Mouse (Mus musculus) cerebellum, adult 18-20 months (tissue): Measurements from ENCODE around the gene Gatad1.
A peak's percentile ranks its signal among the peaks of the same experiment; 100 is the strongest.
"Not testable (repeated sequence)": the region's sequence is repeated elsewhere in the genome, so short reads cannot be mapped to it uniquely, and the experiment has no call there.

Source experiments
- DNase-seq, 2 experiments: peaks; one replicate each; pipeline ENCODE4 v3.0.0; 2021

Gatad1 gene

DNA sequence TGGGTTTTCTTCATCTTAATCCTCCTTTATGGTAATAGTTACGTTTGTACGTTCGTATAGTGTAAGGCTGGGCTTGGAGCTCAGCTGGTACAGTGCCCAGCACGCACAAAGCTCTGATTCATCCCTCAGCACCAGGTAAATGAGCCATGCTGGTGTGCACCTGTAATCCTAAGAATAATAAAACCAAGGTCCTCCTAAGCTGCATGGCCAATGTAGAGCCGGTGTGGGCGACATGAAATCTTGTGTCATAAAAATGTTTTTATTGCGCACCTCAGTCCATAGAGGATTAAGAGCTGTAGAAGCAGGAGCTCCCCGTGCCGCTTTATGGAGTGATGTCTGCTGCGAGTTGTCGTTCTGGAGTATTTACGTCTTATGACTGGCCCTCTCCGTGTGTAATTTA, 23.7 kb downstream of the Gatad1 start:
- DNase-seq: no peak

DNA sequence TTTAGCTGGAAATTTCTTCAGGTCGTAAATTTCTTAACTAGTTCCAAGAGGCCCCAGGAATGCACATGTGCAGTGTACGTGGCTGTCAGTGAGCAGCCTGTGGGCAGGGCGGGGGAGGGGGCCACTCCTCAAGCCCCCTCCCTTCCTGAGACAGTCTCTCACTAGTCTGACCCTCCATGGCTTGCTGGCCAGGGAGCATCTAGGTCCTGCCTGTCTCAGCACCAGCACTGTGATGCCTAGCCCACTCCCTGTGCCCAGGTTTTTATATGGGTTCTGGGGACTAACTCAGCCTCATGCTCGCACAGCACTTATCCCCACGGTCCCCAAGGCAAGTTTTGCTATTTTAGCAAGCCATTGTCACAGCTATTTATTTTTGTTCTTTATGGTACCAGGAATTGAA, 24.7 kb downstream of the Gatad1 start:
- no peak for DNase-seq

DNA sequence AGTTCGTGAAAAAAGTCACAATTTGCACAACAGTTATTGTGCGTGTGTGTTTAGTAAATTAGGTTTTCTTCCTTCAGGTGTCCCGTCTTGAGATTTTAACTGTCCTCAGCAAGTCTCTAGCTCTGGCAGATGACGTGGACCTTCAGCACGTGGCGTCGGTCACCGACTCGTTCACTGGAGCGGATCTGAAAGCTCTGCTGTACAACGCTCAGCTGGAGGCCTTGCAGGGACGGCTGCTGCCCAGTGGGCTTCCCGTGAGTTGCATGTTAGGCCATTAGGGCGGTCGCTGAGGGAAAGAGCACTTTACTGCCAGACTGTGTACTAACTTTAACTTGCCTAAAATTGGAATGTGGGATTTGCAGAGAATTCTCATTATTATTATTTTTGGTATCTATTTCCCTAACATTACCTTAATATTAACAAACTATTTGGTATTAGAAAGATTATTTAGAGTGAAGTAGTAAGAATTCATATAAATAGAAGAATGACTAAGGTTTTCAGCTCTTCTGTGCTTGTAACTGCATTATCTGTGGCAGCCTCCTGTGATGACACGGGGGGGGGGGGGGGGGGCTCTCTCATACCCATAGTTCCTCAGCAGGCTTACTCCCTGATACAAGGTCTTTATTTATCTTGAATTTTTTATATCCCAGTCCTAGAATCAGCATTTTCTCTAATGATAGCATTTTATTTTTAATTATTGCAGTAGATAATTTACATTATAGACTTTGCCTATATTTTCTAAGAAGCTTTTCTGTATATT, 25.3 kb downstream of the Gatad1 start:
- DNase-seq: no peak

DNA sequence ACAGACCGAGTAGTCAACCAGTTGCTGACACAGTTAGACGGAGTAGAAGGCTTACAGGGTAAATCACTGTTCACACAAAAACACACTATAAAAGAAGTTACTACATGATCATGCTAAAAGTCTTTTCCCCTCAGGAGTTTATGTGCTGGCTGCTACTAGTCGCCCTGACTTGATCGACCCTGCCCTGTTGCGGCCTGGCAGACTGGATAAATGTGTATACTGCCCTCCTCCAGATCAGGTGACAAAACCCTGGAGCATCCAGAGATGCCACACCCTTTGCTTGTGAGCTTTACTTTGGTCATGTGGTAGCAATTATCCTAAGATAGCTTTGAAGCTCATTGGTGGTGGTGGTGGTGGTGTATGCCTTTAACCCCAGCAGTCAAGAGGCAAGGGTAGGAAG, 26.9 kb downstream of the Gatad1 start:
- DNase-seq: no peak

DNA sequence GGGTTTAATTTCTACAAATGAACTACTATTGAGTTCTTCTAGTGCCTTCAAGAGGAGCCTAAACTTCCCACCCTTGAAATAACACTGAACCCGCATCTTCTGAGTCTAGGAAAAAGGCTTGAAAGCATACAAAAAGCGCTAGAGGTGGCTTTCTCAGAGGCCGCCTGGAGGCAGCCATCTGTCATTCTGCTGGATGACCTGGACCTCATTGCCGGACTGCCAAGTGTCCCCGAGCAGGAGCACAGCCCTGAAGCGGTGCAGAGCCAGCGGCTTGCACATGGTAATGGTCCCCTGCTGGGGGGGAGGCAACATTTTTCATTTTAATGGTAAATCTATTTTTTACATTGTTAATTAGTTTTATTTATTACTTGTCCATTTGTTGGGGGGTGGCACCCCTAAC, 36.5 kb downstream of the Gatad1 start:
- peak; percentile 77 to 82 for DNase-seq

DNA sequence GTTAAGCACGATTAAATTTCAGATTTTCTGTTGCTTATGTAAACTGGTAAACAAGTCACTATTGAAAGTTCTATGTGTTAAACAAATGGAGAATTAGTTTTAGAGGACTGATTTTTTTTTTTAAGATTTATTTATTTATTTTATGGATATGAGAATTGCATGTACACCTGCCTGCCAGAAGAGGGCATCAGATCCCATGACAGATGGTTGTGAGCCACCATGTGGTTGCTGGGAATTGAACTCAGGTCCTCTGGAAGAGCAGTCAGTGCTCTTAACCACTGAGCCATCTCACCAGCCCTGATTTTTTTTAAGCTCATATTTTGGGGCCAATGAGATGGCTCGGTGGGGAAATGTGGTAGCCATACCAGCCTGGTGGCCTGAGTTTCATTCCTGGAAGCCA, 45.1 kb downstream of the Gatad1 start:
- DNase-seq: not testable (repeated sequence)

DNA sequence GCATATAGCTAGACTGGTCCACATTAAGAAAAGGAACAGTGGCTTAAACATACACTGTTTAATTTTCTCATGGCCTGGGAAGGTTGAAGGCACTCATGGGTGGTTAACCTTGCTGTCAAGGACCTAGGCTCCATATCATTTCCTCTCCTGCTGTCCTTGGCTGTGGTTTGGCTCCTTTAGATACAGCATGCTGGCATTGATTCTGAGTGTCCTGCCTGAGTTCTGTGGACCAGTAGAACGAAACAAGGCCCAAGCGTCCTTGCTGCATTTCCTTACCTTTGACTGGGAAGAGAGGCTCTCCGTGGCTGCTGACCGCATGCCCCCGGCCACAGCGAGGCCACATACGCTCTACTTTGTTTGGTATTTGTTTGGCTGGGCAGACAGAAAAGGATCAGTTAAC, 47.7 kb downstream of the Gatad1 start:
- DNase-seq: no peak

DNA sequence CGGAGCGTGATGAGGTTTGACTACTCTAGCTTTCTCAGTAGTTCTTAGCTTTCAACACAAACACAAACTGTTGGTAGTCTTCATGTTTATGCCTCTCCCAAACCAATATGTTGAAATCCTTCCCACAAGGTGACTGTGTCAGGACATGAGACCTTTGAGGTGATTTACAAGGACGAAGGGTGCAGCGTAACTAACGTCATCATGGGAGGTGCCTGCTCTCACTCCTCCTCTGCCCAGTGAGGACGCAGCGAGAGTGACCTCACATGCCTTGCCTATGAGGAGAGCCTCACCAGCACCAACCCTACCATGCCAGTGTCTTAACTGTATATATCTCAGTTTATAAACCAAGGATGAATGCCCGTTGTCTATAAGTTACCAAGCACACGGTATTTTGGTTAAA, 49.9 kb downstream of the Gatad1 start:
- DNase-seq: no peak

DNA sequence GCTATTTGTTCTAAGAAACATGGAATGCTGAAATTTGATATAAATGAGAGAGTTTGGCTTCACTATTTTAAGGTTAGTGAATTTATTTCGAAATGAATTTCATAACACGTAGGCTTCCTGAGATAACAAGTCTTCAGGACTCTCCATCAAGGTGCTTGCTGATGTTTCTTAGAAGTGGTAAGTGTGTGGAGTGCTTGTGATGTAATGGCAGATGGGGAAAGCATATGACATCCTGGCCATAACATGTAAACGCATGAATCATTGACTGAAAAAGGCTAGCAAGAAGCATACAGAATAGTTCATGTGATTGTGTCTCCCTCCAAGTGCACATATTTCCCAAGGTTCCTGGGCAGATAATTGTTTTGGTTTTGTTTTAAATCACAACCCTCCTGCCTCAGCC, 56.2 kb downstream of the Gatad1 start:
- no peak for DNase-seq

DNA sequence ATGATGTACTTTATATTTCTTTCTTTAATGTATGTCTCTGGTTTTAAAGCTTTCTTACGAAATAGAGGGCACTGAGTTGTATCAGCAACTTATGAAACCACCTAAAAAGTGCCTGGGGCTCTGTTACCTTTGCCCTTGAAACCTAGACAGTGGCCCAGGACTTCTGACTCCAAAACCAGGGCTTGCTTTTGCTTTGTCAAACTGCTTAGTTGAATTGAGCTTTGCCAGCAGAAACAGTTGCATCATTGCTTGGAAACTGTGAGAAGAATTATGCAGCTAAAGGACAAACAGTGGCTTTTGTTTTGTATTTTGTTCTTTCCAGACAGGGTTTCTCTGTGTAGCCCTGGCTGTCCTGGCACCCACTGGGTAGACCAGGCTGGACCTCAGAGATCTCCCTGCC, 56.7 kb downstream of the Gatad1 start:
- DNase-seq: no peak

DNA sequence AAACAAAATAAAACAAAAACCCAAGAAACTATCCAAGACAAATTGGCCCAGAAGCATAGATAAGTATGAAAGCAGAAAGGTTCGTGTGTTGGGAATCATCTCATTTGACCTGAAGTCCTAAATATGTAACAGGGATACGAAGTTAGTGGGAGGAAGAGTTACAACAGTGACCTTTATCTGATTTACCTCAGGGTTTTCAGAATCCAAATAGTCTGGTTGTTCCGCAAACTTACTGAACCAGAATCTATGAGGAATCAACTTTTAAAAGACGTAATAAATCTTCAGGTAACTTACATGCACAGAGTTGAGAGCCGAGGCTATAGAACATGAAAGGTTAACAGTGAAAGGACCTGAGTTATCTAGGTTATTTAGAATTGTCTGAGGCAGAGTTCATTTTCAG, 58.2 kb downstream of the Gatad1 start:
- no peak for DNase-seq

DNA sequence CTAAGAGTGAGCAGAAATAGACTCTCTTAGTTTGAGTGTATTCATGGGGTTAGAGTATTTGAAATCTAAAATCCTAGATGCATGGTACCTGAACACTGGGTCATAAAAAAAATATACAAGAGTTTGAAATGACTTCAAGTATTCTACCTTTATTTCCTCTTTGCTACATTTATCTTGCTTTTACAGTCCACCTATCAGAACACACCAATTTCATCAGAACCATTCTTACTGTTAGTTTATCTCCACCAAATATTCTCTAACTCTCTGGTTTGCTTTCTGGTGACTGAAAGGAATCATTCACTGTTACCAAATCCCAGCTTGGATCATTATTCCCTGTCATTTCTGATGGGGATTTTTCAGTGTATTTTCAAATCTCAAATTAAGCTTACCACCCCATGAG, 59.8 kb downstream of the Gatad1 start:
- no peak for DNase-seq

DNA sequence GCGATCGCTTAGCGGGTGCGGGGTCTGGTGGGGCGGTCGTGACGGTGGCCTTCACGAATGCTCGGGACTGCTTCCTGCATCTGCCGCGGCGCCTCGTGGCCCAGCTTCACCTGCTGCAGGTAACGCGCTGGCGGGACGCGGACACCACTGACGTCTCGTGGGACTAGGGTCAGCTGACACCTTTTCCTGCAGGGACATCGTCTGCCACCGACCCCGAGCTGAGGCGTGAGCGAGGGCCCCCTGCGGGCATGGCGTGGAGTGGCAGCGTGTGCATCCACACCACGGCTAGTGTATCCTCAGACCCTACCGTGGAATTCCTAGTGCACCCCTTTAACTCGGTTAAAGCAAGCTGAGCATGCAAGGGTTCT, 60.6 kb downstream of the Gatad1 start, which contains the start of gene Rbm48:
TSS of gene Rbm48 (minus strand) at position 187 of the 368 bp plus-strand sequence.
- peak; percentile 82 to 85 for DNase-seq

DNA sequence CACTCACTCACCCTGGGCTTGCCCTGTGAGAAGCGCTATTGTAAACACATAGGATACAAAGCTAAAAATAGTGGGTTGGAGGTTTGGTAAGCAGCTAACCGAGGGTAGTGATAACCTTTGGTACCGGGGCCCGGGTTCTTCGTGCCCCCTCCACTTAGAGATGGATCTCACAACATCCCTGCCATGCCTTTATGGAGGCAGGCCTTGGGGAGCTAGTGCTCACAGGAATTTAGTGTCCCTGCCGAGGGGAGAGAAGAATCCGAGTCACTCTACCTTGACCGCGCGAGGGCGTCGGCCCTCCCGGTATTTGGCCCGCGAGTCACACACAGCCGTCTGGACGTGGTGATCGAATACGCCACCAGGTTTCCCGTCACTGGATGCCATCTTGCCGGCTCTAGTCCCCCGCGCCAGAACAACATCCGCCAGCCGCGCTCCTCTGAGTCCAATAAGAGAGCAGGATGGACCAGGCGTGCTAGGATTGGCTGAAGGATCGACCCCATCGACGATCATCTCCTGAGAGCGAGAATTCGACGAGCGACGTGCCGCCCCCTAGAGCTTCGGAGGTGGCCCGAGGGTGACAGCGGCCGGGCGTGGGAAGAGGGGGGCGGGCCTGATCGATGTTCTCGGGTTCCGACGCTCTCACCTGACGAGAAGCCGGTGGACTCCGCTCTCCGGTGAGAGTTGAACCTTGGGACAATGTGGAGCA, 61.1 kb downstream of the Gatad1 start, which contains the start of gene Pex1:
TSS of gene Pex1 (plus strand) at position 374 of the 706 bp plus-strand sequence.
- peak; percentile 91 to 95 for DNase-seq
